ENCODE assay signal across 8 mouse cellular contexts in the genomic region with DNA sequence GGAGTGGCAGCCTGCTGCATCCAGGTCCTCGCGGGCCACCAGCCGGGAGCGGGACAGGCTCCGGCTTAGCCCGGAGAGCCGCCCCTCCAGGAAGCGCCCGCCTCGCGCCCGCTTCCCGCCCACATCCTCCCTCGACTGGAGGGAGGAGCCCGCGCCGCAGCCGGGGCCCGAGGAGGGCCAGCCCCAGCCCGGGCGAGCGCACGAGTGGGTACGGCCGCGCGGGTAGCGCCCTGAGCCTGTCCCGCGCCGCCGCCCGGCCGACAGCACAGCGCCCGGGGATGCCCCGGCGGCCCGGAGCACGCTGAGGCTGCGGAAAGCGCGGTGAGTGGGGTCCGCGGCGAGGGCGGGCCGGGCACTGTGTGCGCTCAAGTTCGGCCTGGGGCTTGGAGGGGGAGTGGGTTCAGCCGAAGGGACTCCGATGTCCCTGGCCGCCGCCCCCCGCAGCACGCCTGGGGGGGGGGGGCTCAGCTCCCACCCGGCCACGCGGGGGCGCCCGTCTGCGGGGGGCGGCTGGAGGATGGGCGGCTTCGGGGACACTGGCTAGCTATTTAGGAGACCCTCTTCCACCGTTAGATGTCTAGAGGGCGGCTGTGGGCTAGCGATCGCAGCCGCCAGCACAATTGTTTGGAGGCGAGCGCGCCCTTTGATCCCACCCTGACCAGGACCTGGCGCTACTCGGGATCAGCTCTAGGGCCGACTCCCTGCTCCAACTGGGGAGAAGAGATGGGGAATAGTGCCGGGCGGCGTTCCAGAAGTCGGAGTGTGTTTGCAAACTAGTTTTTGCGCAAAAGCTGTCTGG. TPM values are rescaled to one million over a fixed set of nuclear protein-coding genes. Genes with fewer than 3 reads are reported as not detected.
DNase-seq lines count a peak whose midpoint lies in the region; ATAC-seq and TF ChIP-seq lines count a peak whose summit lies in the region.

A gene (plus strand): TSS at position 118 of the 799 bp plus-strand sequence.

- ATAC-seq in forebrain, embryonic 11.5 days (replicated peaks; ENCODE audit: low FRiP score): peak; percentile 84
- ATAC-seq in heart, embryonic 15.5 days (replicated peaks; ENCODE audit: insufficient number of reproducible peaks, insufficient read depth, low FRiP score, low read depth): peak; percentile 79
- peak; percentile 66 for ATAC-seq in liver, embryonic 14.5 days (ENCODE audit: insufficient read depth)
- peak; percentile 79 for ATAC-seq in stomach, postnatal 0 days (ENCODE audit: low FRiP score, low TSS enrichment)

- TF ChIP-seq EP300 in liver, embryonic 14.5 days (IDR thresholded peaks at IDR 0.05; ENCODE audit: low read depth): no peak
- TF ChIP-seq EP300 in stomach, postnatal 0 days (optimal IDR thresholded peaks at IDR 0.05): no peak

- peaks cover 15% of the 10 kb centered on the region for H3K4me1 ChIP-seq in forebrain, embryonic 11.5 days (replicated peaks; ENCODE audit: control insufficient read depth, insufficient read depth, low read length)
- H3K4me1 ChIP-seq in heart, embryonic 15.5 days (replicated peaks): peaks cover 25% of the 10 kb centered on the region
- no peaks in the 10 kb centered on the region for H3K4me1 ChIP-seq in liver, embryonic 14.5 days (replicated peaks; ENCODE audit: control insufficient read depth in 2 of 2, insufficient read depth in 2 of 2, low read length in 1 of 2)
- H3K4me1 ChIP-seq in stomach, postnatal 0 days (replicated peaks; ENCODE audit: control insufficient read depth, insufficient read depth): no peaks in the 10 kb centered on the region; the same call in 1 of the 2 replicates

- under 1% methylated on average over 69 of the region's 81 CpGs for WGBS in forebrain, embryonic 11.5 days
- under 1% methylated on average over 73 of the region's 81 CpGs for WGBS in heart, embryonic 15.5 days
- WGBS in liver, embryonic 14.5 days (ENCODE audit: insufficient replicate concordance): 1% methylated on average over 73 of the region's 81 CpGs
- WGBS in stomach, postnatal 0 days: under 1% methylated on average over 57 of the region's 81 CpGs

- H3K36me3 ChIP-seq in forebrain, embryonic 11.5 days (ENCODE audit: control insufficient read depth, insufficient read depth, low read length): no peaks in the 10 kb centered on the region; the same call in 1 of the 2 replicates
- H3K36me3 ChIP-seq in heart, embryonic 15.5 days: no peaks in the 10 kb centered on the region
- H3K36me3 ChIP-seq in liver, embryonic 14.5 days (replicated peaks; ENCODE audit: control insufficient read depth, insufficient read depth, low read depth): no peaks in the 10 kb centered on the region
- H3K36me3 ChIP-seq in stomach, postnatal 0 days (ENCODE audit: control insufficient read depth, insufficient read depth, low read length): no peaks in the 10 kb centered on the region

- peak; percentile 40 to 53 for DNase-seq in B cell, adult 2 months
- peak; percentile 67 for DNase-seq in adrenal gland, adult 8-10 months
- DNase-seq in forebrain, embryonic 11.5 days (ENCODE audit: low spot score): peak; percentile 83
- peak; percentile 84 for DNase-seq in kidney, postnatal 10 days
- DNase-seq in liver, embryonic 14.5 days (ENCODE audit: low read depth in 3 of 3, low spot score in 3 of 3): no peak
- peak; percentile 70 for DNase-seq in neural tube, embryonic 10.5 days (ENCODE audit: extremely low spot score, low spot score)
- peak; percentile 72 for DNase-seq in stomach, postnatal 0 days (ENCODE audit: low spot score)

- peaks cover 2% of the 10 kb centered on the region for H3K27me3 ChIP-seq in forebrain, embryonic 11.5 days (ENCODE audit: control insufficient read depth, insufficient read depth, low read length)
- H3K27me3 ChIP-seq in heart, embryonic 15.5 days: peaks cover 46% of the 10 kb centered on the region
- H3K27me3 ChIP-seq in liver, embryonic 14.5 days (ENCODE audit: control insufficient read depth, insufficient read depth, low read length): peaks cover 36% of the 10 kb centered on the region
- no peaks in the 10 kb centered on the region for H3K27me3 ChIP-seq in stomach, postnatal 0 days (ENCODE audit: control insufficient read depth, insufficient read depth, low read length)

- peak within 1 kb of the TSS; percentile 92 for H3K4me2 ChIP-seq in forebrain, embryonic 11.5 days (ENCODE audit: low read depth, low read length, severe bottlenecking)
- H3K4me2 ChIP-seq in heart, embryonic 15.5 days: peak within 1 kb of the TSS; percentile 96
- peak within 1 kb of the TSS; percentile 61 for H3K4me2 ChIP-seq in liver, embryonic 14.5 days (ENCODE audit: low read depth)
- H3K4me2 ChIP-seq in stomach, postnatal 0 days (replicated peaks; ENCODE audit: low read depth): peak within 1 kb of the TSS; percentile 95

- TF ChIP-seq CTCF in liver, embryonic 14.5 days (IDR thresholded peaks at IDR 0.05; ENCODE audit: low read depth): peak; percentile 20; the same call in 1 of the 2 replicates
- peak; percentile 54 for TF ChIP-seq CTCF in stomach, postnatal 0 days (IDR thresholded peaks at IDR 0.05; ENCODE audit: low read depth)

- H3K9ac ChIP-seq in forebrain, embryonic 11.5 days (ENCODE audit: low read length): peak within 1 kb of the TSS; percentile 82
- peak within 1 kb of the TSS; percentile 64 for H3K9ac ChIP-seq in heart, embryonic 15.5 days
- no peak within 1 kb of the TSS for H3K9ac ChIP-seq in liver, embryonic 14.5 days (replicated peaks)
- H3K9ac ChIP-seq in stomach, postnatal 0 days (ENCODE audit: low read length): peak within 1 kb of the TSS; percentile 74

- peak within 1 kb of the TSS; percentile 61 for H3K4me3 ChIP-seq in forebrain, embryonic 11.5 days (ENCODE audit: low read depth, low read length)
- H3K4me3 ChIP-seq in heart, embryonic 15.5 days: peak within 1 kb of the TSS; percentile 73
- peak within 1 kb of the TSS; percentile 47 to 54 for H3K4me3 ChIP-seq in liver, embryonic 14.5 days (ENCODE audit: insufficient read depth in 1 of 2, low read depth in 2 of 2, low read length in 2 of 2)
- H3K4me3 ChIP-seq in stomach, postnatal 0 days (ENCODE audit: low read depth, low read length): peak within 1 kb of the TSS; percentile 67

- H3K27ac ChIP-seq in forebrain, embryonic 11.5 days (ENCODE audit: low read depth, low read length): 0 out of 2 replicates have a peak within 1 kb of the TSS, but pooled peaks have one; percentile 53
- H3K27ac ChIP-seq in heart, embryonic 15.5 days: no peak within 1 kb of the TSS
- H3K27ac ChIP-seq in liver, embryonic 14.5 days: no peak within 1 kb of the TSS
- H3K27ac ChIP-seq in stomach, postnatal 0 days (replicated peaks): peak within 1 kb of the TSS; percentile 40

- H3K9me3 ChIP-seq in forebrain, embryonic 11.5 days (ENCODE audit: control insufficient read depth, low read length): no peaks in the 10 kb centered on the region
- H3K9me3 ChIP-seq in heart, embryonic 15.5 days (replicated peaks): no peaks in the 10 kb centered on the region
- no peaks in the 10 kb centered on the region for H3K9me3 ChIP-seq in liver, embryonic 14.5 days (ENCODE audit: control insufficient read depth, low read length)
- H3K9me3 ChIP-seq in stomach, postnatal 0 days (ENCODE audit: control insufficient read depth, low read length): no peaks in the 10 kb centered on the region

RNA-seq across cellular contexts. Expression of the gene that starts here (rescaled TPM):
- 10 to 100 TPM; 15.9 to 29.0 (median 22.4) TPM for total RNA-seq in adrenal gland, adult 8-10 months (2022)
- 19.9 and 23.1 TPM in 2 replicates for polyA plus RNA-seq in forebrain, embryonic 11.5 days (2014; fragmentation: Nextera tagmentation; extraction: Ambion mirVana)
- polyA plus RNA-seq in heart, embryonic 15.5 days (2015; fragmentation: Nextera tagmentation; extraction: Ambion mirVana): 5.0 and 6.7 TPM in 2 replicates
- polyA plus RNA-seq in liver, embryonic 14.5 days (2012; rRNA removed): 2.3 and 2.6 TPM in 2 replicates
- polyA plus RNA-seq in liver, embryonic 14.5 days (2014; fragmentation: Nextera tagmentation; extraction: Ambion mirVana): 2.5 and 2.7 TPM in 2 replicates
- polyA plus RNA-seq in stomach, postnatal 0 days (2015; fragmentation: Nextera tagmentation; extraction: Ambion mirVana): 6.2 and 7.9 TPM in 2 replicates

Comparison
In these comparisons a context has a peak if more than half of its experiments do, and no peak if none do; other contexts are left out.
1. DNase-seq: peak in B cell, adult 2 months (2 of 2), adrenal gland, adult 8-10 months (single experiment), forebrain, embryonic 11.5 days (single experiment), kidney, postnatal 10 days (single experiment), neural tube, embryonic 10.5 days (single experiment) and stomach, postnatal 0 days (single experiment); none in liver, embryonic 14.5 days (0 of 3).
2. H3K27ac ChIP-seq: peak in forebrain, embryonic 11.5 days (single experiment) and stomach, postnatal 0 days (single experiment); none in heart, embryonic 15.5 days (single experiment) and liver, embryonic 14.5 days (single experiment).
3. Peak in every context shown above with its lines, with median percentiles within 50 percentile points of each other: ATAC-seq, H3K4me2 ChIP-seq and H3K4me3 ChIP-seq.